Mouse (Mus musculus): ENCODE data around the gene Tpgs1. TPM values are rescaled to one million over a fixed set of nuclear protein-coding genes. Genes with fewer than 3 reads are reported as not detected.

The Tpgs1 gene
- 10 to 100 TPM; 22.5 to 32.9 TPM for polyA plus RNA-seq (2017; shearing (Covaris generic))

DNA sequence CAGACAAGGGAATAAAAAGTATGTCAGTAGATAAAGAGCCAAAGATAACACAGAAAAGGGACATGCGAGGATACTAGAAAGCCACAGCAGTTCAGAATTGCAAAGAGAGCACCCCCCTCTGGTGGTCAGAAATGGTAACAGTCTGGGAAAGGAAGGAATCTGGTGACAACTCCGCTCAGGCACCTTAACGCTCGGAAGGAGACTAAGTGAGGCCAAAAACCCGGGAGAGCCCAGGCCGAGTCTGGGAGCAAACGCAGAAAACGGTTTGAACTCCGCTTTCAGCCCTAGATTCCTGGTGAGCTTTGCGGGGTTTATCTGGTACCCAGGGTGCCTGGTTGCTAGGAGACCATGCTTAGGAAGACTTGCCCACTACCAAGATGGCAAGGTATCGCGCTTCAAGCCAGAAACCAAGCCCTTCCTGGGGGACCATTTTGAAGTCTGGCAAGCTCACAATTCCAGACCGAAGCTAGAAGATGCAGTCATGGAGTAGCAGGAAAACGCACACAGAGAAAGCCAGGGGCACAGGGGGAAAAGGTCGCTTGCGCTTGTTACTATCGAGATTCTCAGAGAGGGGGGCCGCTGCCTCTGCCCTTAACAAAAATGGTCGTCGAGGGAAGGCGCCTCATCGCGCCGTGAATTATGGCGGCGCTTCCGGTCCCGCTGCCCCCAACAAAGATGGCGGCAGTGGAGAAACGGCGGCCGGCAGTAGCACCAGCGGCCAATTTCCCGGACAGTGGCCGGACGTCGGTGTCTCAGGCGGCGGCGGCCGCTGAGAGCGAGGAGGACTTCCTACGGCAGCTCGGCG is at the start of gene Tpgs1:
TSS of gene Tpgs1 (plus strand) at position 599 of the 805 bp plus-strand sequence.
- ATAC-seq: peak; percentile 97

DNA sequence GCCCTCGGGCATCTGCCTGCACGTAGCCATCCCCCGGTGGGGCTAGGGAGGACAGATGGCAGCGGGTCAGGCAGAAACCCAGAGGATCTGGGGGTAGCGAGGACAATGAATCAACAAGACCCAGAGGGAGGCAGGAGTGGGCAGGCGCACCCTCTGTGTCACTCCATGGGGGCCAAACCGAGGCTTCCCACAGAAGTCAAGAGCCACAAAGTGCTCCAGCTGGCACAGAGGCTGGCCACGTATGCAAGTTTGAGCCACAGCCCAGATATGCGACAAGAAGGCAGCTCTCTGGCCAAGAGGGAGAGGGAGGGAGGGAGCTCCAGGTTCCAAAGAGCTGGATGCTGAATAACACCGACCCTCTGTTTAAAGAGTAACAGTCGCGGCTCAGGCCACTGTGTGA is 45.2 kb upstream of the Tpgs1 start:
- no peak for ATAC-seq

GRCm38 (mm10) chr10:79625398-79625797 is 43.8 kb upstream of the Tpgs1 start:
- ATAC-seq: no peak

DNA sequence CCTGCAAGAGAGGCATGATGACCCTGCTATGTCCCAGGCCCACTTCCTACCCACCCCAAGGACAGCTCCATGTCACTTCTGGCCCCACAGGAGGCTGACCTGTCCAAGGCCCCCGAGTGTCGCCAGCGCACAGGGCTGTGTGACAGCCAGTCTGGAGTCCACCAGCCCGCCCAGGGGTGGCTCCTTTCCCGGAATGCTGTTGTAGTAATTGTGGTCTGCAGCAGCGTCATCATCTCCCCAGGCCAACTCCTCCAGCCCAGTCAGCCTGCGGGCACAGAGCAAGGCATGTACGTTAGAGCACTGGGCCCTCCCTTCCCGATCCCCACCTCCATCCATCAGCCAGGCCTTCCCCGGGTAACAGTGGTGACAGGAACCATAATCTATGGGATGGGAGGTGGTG is 43.0 kb upstream of the Tpgs1 start:
- ATAC-seq: no peak

DNA sequence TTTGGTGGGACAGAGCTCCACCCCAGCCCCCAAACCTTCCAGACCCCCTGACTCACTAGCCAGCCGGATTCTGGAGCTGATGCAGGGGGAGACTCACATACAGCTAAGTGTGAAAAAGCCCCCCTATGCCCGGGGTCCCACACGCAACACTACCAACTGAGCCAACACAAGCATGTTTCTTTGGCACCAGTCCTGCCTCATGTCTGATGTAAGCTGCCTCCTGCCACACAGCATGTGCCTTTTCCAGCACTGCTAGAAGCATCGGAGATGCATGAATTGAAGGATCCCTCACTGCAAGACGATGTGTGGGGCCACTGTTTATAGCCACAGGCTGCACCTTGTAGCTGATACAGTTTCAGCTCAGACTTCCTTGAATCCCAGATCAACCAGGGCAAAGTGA is 40.8 kb upstream of the Tpgs1 start:
- no peak for ATAC-seq

GRCm38 (mm10) chr10:79631432-79631831 is 37.7 kb upstream of the Tpgs1 start:
- ATAC-seq: no peak

- ATAC-seq: no peak
Measured at GRCm38 (mm10) chr10:79633006-79633777, 36.0 kb upstream of the Tpgs1 start.

- ATAC-seq: no peak
Measured at GRCm38 (mm10) chr10:79636287-79636686, 32.9 kb upstream of the Tpgs1 start.

DNA sequence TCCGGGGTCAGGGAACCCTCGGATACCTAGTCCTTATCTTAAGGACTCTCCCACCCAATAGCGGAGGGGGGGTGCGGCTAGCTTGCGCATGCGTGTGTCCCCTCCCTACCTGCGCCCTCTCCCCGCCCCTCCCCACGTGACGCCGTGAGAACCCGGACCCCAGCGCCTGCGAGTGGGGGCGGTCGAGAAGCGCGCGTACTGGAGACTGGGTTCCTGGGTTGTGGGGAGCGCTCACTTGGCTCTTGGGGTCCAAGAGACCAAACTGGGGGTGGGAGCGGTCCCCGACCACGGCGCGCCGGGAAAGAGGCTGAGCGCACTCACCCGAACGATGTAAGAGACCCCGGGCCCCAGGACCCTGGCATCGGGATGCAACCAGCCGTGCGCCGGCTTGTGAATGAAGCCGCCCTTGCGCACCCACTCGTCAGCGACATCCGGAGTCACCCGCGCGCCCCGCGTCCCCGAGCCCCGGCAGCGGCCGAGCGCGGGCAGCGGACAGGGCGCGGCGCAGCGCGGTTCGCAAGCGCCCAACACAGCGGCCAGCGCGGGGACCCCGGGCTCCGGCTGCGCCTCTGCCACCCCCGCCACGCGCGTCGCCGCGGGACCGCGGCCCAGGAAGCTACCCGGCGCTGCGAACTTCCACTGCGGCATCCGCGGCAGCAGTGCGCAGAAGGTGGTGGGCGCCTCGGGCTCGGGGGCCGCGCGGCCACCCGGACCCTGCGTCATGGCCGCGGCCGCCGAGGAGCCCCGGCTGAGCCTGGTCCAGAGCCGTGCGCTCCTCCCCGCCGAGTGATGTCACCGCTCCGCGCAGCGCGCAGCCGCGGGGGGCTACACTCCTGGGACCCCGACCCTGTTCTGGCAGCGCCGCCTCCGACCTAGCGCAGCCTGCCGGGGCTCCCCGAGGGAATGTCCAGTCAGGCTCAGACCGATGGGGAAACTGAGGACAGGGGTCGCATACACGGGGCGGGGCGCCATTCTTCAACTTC is 31.8 kb upstream of the Tpgs1 start, which contains the start of gene Shc2:
TSS of gene Shc2 (minus strand) at position 791 of the 983 bp plus-strand sequence.
- ATAC-seq: no peak

DNA sequence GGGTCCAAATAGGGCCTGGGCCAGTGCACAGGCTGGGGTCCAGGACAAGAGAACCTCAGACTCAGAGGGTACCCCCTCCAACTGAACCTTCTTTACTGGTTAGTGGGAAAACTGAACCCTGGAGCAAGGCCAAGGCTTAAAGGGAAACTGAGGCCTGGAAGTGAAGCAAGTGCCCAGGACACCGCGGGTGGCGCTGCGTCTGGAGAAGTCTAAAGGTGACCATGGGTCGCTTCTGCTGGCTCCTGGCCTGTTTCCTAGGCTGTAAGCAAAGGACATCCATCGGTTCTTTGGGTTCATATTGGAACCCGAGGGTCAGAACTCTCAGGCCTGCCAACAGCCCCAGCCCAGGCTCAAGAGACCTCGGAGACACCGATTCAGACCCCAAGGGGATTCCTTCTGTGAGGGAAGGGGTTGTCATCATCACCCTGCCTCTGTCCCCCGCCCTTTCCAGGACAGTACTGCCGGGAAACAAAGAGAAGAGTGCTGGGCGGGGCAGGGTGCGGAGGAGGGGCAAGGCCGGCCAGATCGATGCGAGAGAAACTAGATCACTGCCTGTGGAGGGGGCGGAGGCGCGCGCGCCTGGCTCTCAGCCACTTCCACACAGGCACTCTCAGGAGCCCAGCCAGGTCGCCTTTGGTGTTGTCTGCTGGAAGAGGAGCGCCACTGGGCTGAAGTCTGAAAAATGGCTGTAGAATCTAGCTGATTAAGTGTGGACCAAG is 30.5 kb upstream of the Tpgs1 start:
- ATAC-seq: no peak

GRCm38 (mm10) chr10:79645711-79646110 is 23.5 kb upstream of the Tpgs1 start, which contains the start of gene Odf3l2:
TSS of gene Odf3l2 (minus strand) at chr10:79645738.
- ATAC-seq: no peak

DNA sequence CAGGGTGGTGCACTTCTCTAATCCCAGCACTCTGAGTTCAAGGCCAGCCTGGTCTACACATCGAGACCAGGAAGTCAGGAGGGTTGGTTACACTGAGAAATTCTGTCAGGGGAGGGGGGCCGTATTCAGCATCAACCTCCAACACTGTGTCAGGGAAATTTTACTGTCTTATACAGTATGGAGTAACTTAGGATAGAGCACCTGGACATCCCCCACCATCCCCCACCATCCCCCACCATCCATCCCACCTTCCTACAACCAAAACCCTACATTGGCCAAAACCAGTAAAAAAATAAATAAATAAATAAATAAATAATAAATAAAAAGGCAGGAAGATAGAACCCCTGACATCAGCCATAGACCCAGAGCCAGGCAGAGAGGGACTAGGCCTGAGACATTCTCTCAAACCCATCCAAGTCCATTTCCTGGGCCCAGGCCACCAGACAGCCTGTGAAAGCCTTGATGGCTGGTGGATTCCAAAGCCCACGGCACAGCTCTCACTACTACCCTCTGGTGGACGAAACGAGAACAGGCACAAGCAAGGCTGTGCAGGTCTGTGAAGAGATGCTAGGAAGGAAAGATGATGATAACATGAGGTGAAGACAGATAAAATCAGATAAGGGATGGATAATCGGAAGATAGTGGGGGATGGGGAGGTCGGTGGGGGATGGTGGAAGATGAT is 20.0 kb upstream of the Tpgs1 start:
- ATAC-seq: peak; percentile 49

- no peak for ATAC-seq
Measured at GRCm38 (mm10) chr10:79652789-79653188, 16.4 kb upstream of the Tpgs1 start.

GRCm38 (mm10) chr10:79654946-79655395 is 14.2 kb upstream of the Tpgs1 start:
- ATAC-seq: no peak

GRCm38 (mm10) chr10:79658829-79659228 is 10.3 kb upstream of the Tpgs1 start:
- ATAC-seq: no peak

GRCm38 (mm10) chr10:79660298-79660697 is 8.9 kb upstream of the Tpgs1 start:
- no peak for ATAC-seq

DNA sequence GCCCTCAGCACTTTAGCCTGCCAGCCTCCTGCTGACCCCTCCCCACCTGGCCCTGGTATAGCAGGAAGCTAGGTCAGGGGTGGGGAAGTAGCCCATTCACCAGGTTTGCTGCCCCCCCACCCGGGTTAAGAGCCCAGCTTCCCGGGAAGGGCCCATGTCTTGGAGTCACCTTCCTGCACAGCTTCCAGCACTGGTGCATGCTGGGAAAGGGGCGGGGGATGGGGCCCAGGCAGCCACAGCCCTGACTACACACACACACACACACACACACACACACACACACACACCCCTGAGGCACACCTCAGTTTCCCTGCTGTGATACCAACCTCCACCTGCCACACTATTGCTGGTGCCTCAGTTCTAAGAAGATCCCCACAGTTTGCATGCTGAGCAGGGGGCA is 7.3 kb upstream of the Tpgs1 start:
- ATAC-seq: no peak

DNA sequence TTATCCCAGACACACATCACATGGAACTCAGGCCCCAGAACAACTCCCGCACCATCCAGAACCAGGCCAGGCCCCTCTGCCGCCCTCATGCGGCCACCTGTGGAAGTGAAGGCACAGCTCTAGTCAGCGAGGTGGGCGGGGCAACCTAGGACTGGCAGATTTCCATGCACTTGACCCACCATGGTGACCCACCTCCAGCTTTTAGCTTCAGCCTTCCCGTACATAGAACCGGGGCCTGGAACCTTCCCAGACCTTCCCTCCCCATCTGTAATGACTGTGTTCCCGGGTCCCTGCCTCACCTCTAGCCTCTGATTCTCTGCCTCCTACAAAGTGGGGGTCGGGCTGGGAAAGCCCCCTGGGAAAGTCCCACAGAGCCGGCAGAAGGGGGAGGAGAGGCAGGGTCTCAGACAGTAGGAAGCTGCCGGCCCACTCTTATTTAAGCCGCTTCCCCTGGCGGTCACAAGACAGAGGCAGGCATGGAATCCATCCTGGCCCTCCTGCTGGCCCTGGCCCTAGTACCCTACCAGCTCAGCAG is 5.0 kb upstream of the Tpgs1 start, which contains the start of gene Madcam1:
TSS of gene Madcam1 (plus strand) at position 429 of the 535 bp plus-strand sequence.
- ATAC-seq: no peak

DNA sequence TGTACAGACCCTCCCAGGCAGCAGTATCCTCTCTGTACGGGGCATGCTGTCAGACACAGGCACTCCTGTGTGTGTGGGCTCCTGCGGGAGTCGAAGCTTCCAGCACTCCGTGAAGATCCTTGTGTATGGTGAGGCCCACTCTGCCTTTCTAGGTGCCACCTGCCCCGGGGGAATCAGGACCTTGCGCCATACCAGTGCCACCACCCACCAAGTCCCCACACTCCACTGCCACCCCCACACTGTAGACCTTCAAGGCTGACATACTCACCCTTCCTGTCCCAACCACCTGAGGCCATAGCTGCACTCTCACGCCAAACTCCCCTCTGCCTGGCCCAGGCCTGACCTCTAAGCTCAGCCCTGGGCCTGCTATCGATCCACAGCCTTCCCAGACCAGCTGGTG is 4.1 kb upstream of the Tpgs1 start:
- no peak for ATAC-seq

DNA sequence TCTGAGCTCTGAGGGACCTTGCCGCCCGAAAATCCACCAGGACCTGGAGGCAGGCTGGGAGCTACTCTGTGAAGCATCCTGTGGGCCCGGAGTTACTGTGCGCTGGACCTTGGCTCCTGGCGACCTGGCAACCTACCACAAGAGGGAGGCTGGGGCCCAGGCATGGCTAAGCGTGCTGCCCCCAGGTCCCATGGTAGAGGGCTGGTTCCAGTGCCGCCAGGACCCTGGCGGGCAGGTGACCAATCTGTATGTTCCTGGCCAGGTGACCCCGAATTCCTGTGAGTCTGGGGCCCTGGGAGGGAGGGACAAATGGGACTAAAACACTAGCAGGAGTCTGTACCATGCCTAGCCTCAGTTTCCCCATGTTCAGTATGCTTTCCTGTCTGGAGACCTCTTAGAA is 2.7 kb upstream of the Tpgs1 start:
- no peak for ATAC-seq

- no peak for ATAC-seq
Measured at GRCm38 (mm10) chr10:79668076-79668475, 1.1 kb upstream of the Tpgs1 start.

Measured in activated CD4-positive, CD25-positive, alpha-beta regulatory T cell, adult 4 months (primary cell).